Mouse (Mus musculus): ENCODE data around the gene Ifitm1.
"Not testable (repeated sequence)": the region's sequence is repeated elsewhere in the genome, so short reads cannot be mapped to it uniquely, and the experiment has no call there.

Ifitm1 gene

DNA sequence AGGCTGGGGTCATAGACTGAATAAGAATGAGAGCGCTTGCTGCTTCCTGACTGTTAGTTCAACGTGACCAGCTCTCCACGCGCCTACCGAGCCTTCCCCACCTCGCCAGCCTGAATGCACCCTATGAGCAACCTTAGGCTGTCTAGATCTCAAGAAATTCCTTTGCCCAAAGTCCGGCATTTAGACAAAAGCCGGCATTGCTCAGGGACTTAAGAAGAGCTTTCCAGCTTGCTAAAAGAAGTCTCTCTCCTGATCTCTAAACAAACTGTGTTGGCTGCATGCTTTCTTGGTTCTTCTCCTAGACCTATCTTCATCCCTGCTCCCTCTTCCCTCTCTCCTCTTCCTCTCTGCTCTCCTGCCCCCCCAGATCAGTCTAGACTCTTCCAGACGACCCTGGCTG lies 7.9 kb downstream of the Ifitm1 start:
- in situ Hi-C loops (cut with MboI, MseI), result no loop called here

DNA sequence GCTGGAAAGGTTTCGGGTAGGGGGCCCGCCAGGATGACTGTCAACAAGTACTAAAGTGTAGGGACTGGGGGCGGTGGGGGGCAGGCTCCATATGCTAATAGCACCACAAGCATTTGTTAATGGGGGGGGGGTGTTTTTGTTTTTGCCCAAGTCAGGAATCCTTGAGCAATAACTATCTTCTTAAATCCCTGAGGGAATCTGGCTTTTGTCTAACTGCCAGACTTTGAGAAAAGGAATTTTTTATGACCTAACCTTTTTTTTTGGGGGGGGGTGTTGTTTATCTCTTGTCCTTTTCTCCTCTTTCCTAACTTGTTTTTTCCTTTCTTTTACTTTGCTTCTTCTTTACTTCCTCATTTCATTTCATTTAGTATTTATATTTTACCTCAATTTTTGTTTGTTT lies 8.4 kb downstream of the Ifitm1 start:
- in situ Hi-C loops (cut with MboI, MseI), result no loop called here

DNA sequence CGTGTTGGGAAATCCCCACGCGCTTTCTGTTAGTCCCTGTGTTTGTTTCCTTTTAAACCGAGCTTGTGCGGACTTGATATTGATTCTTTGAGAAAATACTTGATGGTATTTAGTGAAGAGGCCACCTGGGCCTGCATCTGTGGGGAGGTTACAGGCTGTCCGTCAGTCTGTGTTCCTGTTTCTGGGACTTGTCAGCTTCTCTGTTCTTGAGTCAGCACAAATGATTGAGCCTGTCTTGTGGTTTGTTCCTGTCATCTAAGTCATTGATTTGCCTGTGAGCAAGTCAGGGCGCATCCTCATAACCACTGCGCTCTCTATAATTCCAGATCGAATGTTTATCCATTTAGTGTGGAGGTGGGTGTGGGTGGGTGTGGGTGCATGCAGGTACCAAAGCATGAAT lies 9.7 kb downstream of the Ifitm1 start:
- in situ Hi-C loops (cut with MboI, MseI), result not testable (repeated sequence)

DNA sequence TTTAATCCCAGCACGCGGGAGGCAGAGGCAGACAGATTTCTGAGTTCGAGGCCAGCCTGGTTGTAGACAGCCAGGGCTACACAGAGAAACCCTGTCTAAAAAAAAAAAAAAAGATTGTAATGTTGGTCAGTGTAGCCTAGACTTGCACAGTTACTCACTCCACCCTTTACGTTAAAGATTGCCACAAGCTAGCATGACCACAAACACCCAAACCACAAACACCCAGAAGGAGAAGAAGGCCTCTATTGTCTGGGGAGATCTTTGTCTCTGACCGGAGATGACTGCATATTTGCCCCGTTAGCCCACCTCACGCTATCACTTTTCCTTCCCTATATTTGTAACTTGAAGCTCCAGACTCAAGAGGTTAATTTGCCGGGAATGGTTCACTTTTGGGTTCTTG lies 14.7 kb downstream of the Ifitm1 start:
- in situ Hi-C loops (cut with MboI, MseI), result no loop called here

DNA sequence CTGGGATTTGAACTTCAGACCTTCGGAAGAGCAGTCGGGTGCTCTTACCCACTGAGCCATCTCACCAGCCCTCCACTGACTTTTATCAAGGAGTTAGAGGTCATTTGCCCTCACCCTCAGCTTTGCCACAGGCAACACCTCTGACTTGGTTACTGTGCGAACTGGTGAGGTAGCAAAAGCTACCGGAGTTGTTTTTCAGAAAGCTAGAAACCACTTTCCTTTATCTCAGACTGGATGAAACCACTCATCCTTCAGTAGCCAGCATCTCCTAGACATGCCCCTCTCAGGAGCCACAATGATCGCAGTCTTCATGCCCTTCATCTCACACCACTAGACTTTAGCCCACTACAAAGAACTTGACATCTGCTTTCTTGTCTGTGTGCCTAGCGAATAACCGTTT lies 15.9 kb downstream of the Ifitm1 start:
- in situ Hi-C loops (cut with MboI, MseI), result no loop called here

DNA sequence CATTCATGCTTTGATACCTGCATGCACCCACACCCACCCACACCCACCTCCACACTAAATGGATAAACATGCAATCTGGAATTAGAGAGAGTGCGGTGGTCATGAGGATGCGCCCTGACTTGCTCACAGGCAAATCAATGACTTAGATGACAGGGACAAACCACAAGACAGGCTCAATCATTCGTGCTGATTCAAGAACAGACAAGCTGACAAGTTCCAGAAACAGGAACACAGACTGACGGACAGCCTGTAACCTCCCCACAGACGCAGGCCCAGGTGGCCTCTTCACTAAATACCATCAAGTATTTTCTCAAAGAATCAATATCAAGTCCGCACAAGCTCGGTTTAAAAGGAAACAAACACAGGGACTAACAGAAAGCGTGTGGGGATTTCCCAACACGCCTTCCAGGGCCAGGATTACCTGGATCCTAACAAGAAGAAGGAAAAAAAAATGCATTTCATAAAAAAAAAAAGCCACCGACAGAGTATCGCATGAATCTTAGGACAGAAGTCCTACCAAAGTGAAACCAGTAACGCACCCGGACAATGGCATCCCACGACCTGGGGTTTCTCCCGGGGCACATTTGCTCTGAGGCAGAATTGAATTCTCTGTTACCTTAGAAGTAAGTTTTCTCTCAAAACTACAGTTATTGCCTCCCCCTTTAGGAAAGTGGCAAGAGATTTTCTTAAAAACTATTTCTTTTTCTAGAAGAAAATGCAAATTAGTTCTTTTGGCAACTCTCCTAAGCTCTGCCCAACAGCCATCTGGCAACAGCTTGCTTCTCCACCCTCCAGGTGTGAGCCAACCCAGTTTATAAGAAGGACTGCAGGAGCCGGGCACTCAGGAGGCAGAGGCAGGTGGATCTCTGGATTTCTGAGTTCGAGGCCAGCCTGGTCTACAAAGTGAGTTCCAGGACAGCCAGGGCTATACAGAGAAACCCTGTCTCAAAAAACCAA lies 20.4 kb downstream of the Ifitm1 start:
- in situ Hi-C loops (cut with MboI, MseI), result no loop called here

DNA sequence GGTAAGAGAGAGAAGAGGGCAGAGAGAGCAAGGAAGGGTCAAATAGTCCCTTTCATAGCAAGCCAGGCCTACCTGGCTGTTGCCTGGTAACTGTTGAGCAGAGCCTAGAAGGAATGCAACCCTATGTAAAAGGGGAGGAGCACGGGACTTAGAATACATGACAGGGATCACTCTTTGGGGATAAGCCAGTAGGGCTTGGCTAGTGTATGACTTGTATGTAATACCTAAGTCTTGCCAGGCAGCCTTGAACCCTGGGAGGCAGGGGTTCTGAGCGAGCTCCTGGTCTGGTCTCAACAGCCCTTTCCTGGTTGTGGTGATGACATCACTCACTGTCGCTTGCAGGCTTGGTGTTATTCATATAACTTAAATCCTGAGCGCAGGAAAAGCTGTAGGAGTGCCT lies 22.0 kb downstream of the Ifitm1 start:
- in situ Hi-C loops (cut with MboI, MseI), result no loop called here

DNA sequence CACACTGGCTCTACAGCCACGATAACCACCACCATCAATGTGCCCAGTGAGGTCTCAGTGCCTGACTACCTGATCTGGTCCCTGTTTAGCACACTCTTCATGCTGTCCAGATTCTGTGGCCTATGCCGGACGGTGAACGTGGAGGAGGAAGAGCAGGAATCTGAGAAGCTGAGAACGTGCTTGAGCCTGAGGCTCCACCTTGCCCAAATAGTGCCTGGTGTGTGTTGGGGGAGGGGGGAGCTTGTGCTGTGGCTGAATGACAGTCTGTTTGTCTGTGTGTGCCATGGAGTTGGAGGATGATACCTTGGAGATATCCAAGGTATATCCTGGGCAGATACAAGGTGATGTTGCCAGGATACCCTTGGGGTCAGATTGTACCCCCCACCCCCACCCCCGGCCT lies 23.2 kb downstream of the Ifitm1 start:
- in situ Hi-C loops (cut with MboI, MseI), result no loop called here

DNA sequence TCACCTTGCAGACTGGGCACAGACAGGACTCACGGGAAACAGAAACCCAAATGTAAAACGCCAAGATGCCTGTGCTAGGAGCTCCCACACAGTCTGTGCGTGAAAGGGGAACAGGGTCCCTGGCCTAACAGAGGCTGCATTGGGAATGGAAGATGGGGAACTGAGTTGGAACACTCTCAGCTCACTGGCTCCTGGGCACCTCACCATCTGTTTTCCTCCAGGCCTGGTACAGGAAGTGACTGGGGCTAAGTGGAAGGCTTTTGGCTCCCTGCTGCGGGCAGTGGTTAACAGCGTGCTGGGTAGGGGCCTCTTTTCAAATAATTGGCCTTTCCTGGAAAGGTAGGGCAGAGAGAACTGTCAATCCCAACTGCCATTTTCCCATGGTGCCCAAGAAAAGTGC lies 23.6 kb downstream of the Ifitm1 start:
- in situ Hi-C loops (cut with MboI, MseI), result no loop called here

DNA sequence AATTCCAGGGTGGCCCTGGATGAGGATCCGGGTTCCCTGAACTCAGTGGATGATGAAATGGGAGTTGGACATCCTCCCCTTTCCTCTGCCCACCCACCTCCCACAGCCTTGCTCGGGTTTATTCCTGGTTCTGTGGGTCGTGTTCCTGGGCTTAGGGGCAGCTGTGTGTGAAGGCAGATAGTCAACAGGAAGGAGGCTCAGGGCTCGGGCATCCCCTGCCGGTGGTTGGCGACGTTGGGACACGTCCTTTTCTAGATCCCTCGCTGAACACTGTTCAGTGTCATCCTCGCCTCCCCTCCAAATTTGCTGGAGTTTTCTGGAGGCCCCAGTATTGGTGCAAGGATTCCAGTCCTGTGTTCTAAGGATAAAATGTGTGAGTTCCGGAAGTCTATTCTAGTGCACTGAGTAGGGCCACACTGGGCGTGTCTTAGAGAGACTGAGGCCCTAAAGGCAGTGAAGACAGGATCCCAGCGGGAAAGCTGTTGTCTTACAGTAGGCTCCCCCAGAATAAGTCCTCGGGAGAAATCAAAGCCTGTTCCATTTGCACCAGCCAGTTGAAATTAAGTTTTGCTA lies 24.2 kb downstream of the Ifitm1 start:
- in situ Hi-C loops (cut with MboI, MseI), result no loop called here

DNA sequence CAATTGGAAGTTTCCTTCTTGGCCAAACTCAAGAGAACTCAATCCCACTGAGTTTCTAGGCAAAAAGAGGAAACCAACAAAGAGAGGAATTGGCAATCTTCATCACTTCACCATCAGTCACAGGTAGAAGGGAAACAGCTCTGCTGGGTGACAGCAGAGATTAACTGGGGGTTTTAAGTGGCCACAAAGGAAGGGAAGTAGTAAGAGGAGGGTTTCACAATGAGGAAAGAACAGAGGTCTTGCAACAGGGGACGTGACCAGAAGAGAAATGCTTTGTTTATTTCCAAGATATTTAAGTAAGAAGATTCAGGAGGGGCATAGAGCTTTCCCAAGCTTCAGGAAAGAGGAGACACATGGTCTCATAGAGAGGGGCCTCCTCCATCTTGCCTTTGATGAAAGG lies 30.8 kb downstream of the Ifitm1 start:
- in situ Hi-C loops (cut with MboI, MseI), result no loop called here

DNA sequence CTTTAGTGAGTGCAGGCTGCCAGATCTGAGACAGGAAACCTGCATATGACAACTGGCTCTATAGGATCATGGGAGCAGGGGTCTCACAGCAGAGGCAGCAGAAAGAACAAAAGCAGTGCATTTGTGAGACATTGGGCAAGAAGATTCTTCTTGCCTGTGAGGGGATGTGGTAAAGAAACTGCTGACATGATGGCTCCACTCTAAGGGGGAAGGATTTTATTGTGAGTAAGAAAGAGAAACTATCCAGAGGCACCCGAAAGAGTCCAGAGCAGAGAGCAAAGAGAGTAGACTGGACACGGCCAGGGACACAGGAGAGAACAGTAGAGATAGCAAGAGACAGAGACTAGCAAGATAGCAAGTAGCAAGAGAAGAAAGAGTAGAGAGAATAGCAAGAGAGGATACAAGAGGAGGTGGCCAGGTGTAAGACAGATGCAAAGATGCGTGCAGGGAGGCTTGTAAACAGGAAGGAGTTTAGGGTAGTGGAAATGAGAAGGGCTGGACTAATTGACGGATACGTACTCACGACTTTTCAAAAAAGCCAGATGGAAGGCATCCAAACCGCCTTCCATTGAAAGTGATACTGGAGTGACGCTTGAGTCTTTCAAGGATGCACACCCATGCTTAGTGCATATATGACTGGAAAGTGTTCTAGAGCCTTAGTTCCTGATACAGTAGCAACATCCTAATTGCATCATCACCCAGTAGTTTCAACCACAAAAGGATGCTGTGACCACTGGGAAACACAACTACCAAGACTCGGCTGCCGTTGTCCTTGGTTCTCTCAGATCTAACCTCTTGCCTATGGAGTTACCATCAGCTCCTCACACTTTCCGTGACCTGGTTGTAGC lies 32.1 kb downstream of the Ifitm1 start:
- in situ Hi-C loops (cut with MboI, MseI), result no loop called here

DNA sequence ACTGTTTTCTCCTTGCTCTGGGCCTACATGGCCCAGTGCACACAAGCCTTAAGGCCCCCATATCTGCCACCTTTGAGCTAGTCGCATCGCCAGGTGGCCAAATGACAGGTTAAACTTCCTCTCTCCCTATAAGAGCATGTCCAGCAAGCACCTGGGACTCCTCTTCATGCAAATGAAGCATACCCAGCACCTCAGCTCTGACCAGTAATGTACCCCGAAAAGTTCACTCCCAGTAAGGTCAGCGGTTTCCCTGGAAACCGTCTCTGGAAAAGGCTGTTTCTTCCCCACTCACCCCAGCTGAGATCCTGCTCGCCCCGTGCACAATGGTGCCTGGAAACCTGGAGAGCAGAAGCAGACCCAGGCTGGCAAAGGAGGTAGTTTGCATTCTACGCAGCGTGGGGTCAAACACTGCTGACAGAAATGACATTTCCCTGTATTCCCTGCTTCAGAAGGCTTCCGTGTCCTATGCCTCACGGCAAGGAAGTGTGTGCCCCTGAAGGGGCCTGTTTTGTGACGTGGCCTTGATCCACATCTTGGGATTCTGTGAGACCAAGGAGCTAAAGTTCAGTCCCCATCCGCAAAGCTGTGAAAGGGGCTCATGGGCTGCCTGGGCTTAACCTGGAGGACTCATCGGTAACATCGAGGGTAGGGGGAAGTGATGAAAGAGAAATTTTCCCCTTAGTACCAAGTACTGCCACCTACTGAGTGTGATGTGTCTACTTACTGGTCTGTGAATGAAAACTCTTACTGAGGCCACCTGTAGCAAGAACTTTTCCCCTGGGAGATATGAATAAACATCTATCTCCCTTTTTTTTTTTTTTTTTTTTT lies 34.1 kb downstream of the Ifitm1 start:
- in situ Hi-C loops (cut with MboI, MseI), result no loop called here

DNA sequence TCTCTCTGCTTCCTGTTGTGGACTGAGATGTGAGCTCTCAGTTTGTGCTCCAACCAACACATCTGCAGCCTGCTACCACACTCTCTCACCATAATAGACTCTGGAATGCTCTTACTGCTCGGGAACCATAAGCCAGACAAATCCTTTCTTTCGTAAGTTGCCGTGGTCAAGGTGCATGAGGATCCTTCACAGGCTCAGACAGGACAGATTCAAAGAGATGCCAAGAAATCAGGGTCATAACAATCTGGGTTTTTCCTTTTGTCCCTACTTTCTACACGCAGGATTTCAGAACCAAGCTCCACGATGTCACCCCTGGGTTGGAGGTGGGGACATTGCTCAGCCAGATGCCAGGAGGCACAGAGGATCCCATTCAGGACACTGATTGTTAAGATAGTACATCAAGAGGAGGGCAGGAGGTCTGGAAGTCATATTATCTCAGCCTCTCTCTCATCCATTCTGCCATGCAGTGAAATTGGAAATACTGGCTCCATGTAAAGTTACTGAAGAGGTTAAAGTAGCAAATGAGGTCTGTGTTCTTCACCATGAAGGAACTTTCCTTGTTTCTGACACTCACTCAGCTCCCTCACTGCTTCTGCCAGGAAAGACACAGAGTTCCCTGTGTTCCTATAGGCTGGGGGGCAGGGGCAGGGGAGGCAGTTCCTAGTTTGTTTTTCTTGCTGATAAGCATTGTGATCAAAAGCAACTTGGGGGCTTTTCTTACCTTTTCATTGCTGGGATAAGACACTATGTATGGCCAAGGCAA lies 36.4 kb downstream of the Ifitm1 start:
- in situ Hi-C loops (cut with MboI, MseI), result no loop called here

DNA sequence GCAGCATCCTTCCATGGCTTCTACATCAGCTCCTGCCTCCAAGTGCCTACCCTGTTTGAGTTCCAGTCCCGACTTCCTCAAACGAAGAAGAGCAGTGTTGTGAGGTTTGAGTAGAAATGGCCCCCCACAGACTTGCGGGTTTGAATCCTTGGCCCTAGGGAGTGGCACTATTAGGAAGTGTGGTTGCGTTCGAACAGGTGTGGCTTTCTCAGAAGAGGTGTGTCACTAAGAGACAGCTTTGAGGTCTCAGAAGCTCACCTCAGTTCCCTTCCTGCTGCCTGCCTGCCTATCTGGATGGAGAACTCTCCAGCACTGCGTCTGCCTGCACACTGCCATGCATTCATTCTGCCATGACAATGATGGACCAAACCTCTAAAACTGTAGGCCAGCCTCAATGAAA lies 39.4 kb downstream of the Ifitm1 start:
- in situ Hi-C loops (cut with MboI, MseI), result no loop called here

DNA sequence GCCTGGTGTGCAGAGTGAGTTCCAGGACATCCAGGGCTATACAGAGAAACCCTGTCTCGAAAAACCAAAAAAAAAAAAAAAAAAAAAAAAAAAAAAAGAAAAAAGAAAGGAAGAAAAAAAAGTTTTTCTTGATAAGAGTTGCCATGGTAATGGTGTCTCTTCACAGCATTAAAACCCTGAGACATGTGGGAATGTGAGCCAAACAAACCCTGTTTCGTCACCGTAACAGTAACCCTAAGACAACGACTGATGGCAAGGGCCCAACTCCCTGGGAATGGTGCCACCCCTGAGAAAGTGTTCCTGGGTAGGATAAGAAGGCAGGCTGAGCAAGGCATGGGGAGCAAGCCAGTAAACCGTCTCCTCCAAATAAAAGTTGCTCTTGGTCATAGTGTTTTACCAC lies 39.9 kb downstream of the Ifitm1 start:
- in situ Hi-C loops (cut with MboI, MseI), result no loop called here

DNA sequence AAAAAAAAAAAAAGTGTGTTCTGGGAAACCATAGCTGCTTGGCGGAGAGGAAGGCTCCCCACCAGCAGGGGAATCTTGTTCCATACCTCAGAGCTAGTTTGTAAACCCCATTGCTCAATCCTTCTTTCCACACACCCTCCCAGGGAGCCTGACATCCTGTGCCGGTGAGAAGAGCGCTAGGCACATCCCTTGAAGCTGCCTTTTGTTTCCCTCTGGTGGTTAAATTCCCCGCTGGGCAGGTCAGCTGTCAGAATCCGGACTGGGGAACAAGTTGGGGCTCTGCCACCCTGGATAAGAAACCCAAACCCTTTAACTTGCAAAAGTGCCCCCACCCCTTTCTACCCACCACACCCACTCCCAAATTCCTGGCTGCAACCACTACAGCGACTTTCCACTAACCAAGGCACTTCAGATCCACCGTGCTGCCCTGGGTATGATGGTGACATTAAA lies 41.3 kb downstream of the Ifitm1 start:
- in situ Hi-C loops (cut with MboI, MseI), result no loop called here

DNA sequence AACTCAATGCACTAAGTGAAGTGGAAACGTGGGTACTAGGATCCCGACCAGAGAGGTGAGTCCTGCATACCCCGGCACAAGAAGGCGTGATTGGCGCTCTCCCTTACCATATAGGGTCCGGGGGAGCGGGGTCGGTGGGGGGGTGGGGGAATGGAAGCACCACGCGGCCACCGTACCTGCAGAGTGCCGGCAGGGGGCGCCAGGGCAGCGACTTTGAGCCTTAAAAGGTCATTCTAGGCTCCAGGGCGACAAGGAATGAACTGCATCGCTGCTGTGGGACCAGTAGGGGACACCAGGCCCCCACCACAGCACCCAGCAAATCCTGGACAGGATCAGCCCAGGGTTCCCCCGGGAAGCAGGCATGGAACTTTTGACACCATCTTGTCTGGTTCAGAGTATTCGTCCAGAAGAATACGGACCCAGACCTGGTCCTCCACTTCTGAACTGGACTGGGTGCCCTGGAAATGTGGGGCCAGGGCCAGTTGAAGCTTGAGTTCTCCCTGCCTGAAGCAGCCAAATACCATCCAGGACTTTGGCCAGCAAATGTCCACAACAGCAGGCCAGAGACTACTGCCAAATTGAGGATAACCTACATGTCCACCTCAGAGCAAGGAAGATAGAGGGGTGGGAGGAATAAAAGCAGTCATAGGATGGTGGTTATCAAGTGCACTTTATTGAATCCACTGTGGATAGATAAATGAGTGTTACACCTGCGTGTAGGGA lies 42.1 kb downstream of the Ifitm1 start:
- in situ Hi-C loops (cut with MboI, MseI), result no loop called here

DNA sequence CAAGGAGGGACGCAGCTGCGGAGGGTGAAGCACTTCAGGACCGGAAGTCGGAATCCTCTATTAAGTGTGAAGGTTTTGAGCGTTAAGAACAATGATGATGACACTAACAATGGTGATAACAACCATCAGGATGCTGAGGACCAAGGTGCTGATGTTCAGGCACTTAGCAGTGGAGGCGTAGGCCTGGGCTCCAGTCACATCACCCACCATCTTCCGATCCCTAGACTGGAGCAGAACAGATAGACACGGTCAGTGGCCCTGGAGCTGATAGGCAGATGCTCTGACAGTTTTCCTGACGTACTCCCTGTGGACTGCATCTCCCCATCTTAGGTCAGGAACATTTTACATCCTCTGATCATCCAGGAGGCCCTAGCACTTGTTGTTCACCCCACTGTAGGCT lies 42.6 kb downstream of the Ifitm1 start:
- in situ Hi-C loops (cut with MboI, MseI), result loop anchor here (5.0 kb wide), 1 partner anchor 38 kb away; no protein-coding TSS in a partner anchor

DNA sequence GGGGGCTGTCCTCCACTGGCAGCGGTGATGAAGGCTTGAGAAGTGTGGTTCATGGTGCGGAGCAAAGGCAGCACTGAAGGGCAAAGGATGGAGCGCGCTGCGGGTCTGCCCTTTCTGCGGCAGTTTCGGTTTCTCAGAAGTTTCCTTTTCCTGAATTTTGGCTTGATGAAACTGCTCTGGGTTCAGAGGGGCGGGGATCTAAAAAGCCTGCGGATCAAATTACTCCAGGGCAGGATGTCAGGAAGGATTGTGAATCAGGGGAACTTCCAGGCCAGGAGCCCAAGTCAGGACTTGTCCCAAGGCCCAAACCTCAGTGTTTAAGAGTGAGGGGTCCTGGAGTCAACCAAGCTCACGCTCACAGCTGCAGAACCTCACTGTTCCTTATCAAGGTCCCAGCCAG lies 43.6 kb downstream of the Ifitm1 start, which contains the start of gene Ifitm3:
Ifitm3 (minus strand) TSS at position 178 of the 400 bp plus-strand sequence.
- in situ Hi-C loops (cut with MboI, MseI), result loop anchor here (5.0 kb wide), 1 partner anchor 37 kb away; no protein-coding TSS in a partner anchor
